ENCODE assay signal across 7 mouse cellular contexts in genomic region chr6:34543303-34544206, GRCm38 (mm10). TPM values are rescaled to one million over a fixed set of nuclear protein-coding genes. Genes with fewer than 3 reads are reported as not detected.
DNase-seq lines count a peak whose midpoint lies in the region; ATAC-seq lines count a peak whose summit lies in the region.

No protein-coding gene starts in this region.

- no peak overlapping the region for H3K4me3 ChIP-seq in limb, embryonic 13.5 days

- DNase-seq in Muller cell, postnatal 12 days (ENCODE audit: inconsistent ontology term), result peak; percentile 82
- peak; percentile 68 for DNase-seq in NIH3T3 (ENCODE audit: low read depth)
- peak; percentile 9 for DNase-seq in heart, postnatal 4 days
- DNase-seq in urinary bladder, adult 18-20 months (ENCODE audit: low spot score in 2 of 2), result no peak
- DNase-seq in cerebellum, postnatal 4 days (ENCODE audit: low spot score in 2 of 2), result no peak

- H3K27me3 ChIP-seq in limb, embryonic 13.5 days, result no peaks in the 10 kb centered on the region

- peak overlapping the region; percentile 39 for H3K4me2 ChIP-seq in limb, embryonic 13.5 days (replicated peaks)

- ATAC-seq in limb, embryonic 13.5 days (ENCODE audit: low FRiP score, low read depth), result peak; percentile 67
- no peak for ATAC-seq in megakaryocyte-erythroid progenitor cell, adult 5-6 weeks (replicated peaks; ENCODE audit: low FRiP score, low TSS enrichment, poor library complexity, severe bottlenecking)

- WGBS in limb, embryonic 13.5 days, result 43% methylated on average over 21 of the region's 21 CpGs

- peaks cover 39% of the 10 kb centered on the region for H3K4me1 ChIP-seq in limb, embryonic 13.5 days

- no peak overlapping the region for H3K9ac ChIP-seq in limb, embryonic 13.5 days

- H3K27ac ChIP-seq in limb, embryonic 13.5 days, result 0 out of 2 replicates have a peak overlapping the region, but pooled peaks have one; percentile 22

- no peaks in the 10 kb centered on the region for H3K9me3 ChIP-seq in limb, embryonic 13.5 days

- no peaks in the 10 kb centered on the region for H3K36me3 ChIP-seq in limb, embryonic 13.5 days

RNA-seq across cellular contexts. Expression of gene Cald1, which starts 54.7 kb away (rescaled TPM):
- 100 to 1,000 TPM; 118 to 131 TPM for total RNA-seq in heart, postnatal 4 days (2021)
- 326 and 328 TPM in 2 replicates for polyA plus RNA-seq in limb, embryonic 13.5 days (2015; fragmentation: Nextera tagmentation; extraction: Ambion mirVana)
- total RNA-seq in megakaryocyte-erythroid progenitor cell, adult 5-6 weeks (2014; fragmentation: Nextera tagmentation), result not detected in 2 replicates
- 1.1 TPM in 1 of 2 replicates, not detected in the other for total RNA-seq in megakaryocyte-erythroid progenitor cell, adult 5-6 weeks (2017)

Comparison
In these comparisons a context has a peak if more than half of its experiments do, and no peak if none do; other contexts are left out.
1. DNase-seq: peak in Muller cell, postnatal 12 days (single experiment), NIH3T3 (single experiment) and heart, postnatal 4 days (single experiment); none in urinary bladder, adult 18-20 months (0 of 2) and cerebellum, postnatal 4 days (0 of 2).
2. RNA of gene Cald1, which starts 54.7 kb away (total RNA-seq): 118 to 131 TPM in heart, postnatal 4 days; 1.1 TPM in megakaryocyte-erythroid progenitor cell, adult 5-6 weeks; every median in the first group is over 10 times any median in the second.